8 mouse cellular contexts compared by ENCODE assay signal in genomic region chr12:117586124-117586523, GRCm38 (mm10).
DNase-seq lines count a peak whose midpoint lies in the region; TF ChIP-seq lines count a peak whose summit lies in the region.

No protein-coding gene starts in this region.

- TF ChIP-seq POLR2A in heart, adult 2 months (IDR thresholded peaks at IDR 0.05; ENCODE audit: insufficient read depth, low read depth, low read length), result no peak

- intact Hi-C loops in heart, adult 2 months (cut with DNase I), result loop anchor here (1.0 to 5.0 kb wide), 5 partner anchors 71 to 178 kb away; no protein-coding TSS in a partner anchor

- WGBS in heart, adult 2 months, result 24% methylated on average over 1 of the region's 1 CpGs

- no peak overlapping the region for H3K27ac ChIP-seq in heart, adult 2 months

- no peaks in the 10 kb centered on the region for H3K27me3 ChIP-seq in heart, adult 2 months (ENCODE audit: control insufficient read depth, insufficient read depth, low read length)

- peak; percentile 75 for DNase-seq in A20 (ENCODE audit: low read depth, low spot score)
- DNase-seq in NIH3T3 (ENCODE audit: low read depth), result peak; percentile 56
- peak; percentile 31 to 46 for DNase-seq in cerebellum, postnatal 14 days
- DNase-seq in heart, adult 2 months, result peak; percentile 81 to 83
- DNase-seq in kidney, postnatal 36 days, result peak; percentile 77 to 86
- peak; percentile 78 to 84 for DNase-seq in lung, adult 18-20 months
- peak; percentile 80 to 81 for DNase-seq in right cerebral cortex, adult 2 months (ENCODE audit: low spot score in 2 of 2)
- peak; percentile 23 for DNase-seq in urinary bladder, postnatal 10 days (ENCODE audit: low spot score)

- TF ChIP-seq CTCF in heart, adult 2 months (IDR thresholded peaks at IDR 0.05), result no peak; the same call in none of the 2 replicates

- no peak overlapping the region for H3K9ac ChIP-seq in heart, adult 2 months (ENCODE audit: low read depth, low read length)

- H3K4me1 ChIP-seq in heart, adult 2 months (ENCODE audit: control insufficient read depth, insufficient read depth, low read length), result peaks cover 3% of the 10 kb centered on the region; the same call in 1 of the 2 replicates

- peak; percentile 88 for TF ChIP-seq EP300 in heart, adult 2 months (IDR thresholded peaks at IDR 0.05; ENCODE audit: insufficient read depth, low read depth, low read length)

- H3K36me3 ChIP-seq in heart, adult 2 months (ENCODE audit: control insufficient read depth, insufficient read depth, low read length), result no peaks in the 10 kb centered on the region

- no peak overlapping the region for H3K4me3 ChIP-seq in heart, adult 2 months

- H3K79me2 ChIP-seq in heart, adult 2 months (replicated peaks; ENCODE audit: control insufficient read depth, insufficient read depth, low read length), result no peaks in the 10 kb centered on the region

Comparison
In these comparisons a context has a peak if more than half of its experiments do, and no peak if none do; other contexts are left out.
1. DNase-seq: peak in every context shown above with its lines; median percentile 82 in heart, adult 2 months; 82 in kidney, postnatal 36 days; 81 in lung, adult 18-20 months; 80 in right cerebral cortex, adult 2 months; 75 in A20; 56 in NIH3T3; 38 in cerebellum, postnatal 14 days; 23 in urinary bladder, postnatal 10 days.